Mouse (Mus musculus): ENCODE results near the gene Svop.

- no peak for TF ChIP-seq CTCF (IDR thresholded peaks at IDR 0.05; ENCODE audit: control insufficient read depth, insufficient read depth, insufficient replicate concordance, low read depth, low read length)
- no peak for TF ChIP-seq POLR2A (IDR thresholded peaks at IDR 0.05; ENCODE audit: control insufficient read depth, low read depth, low read length)
Measured at GRCm38 (mm10) chr5:114085501-114085900, 5.9 kb downstream of the Svop start.
